Mouse (Mus musculus) neural tube, embryonic 11.5 days (tissue): Measurements from ENCODE around the gene Wdr13. TPM values are rescaled to one million over a fixed set of nuclear protein-coding genes. Genes with fewer than 3 reads are reported as not detected.
A peak's percentile ranks its signal among the peaks of the same experiment; 100 is the strongest.
"Not testable (repeated sequence)": the region's sequence is repeated elsewhere in the genome, so short reads cannot be mapped to it uniquely, and the experiment has no call there.

Experiments
- ATAC-seq: fragments of 200-750 bp; cut with Nextera tagmentation; 2 replicates; pipeline ENCODE4 v1.8.0; 2017; ENCODE audit warnings: moderate number of reproducible peaks, mild to moderate bottlenecking, moderate TSS enrichment, moderate library complexity; ENCODE audit not compliant: insufficient read depth, low FRiP score, low TSS enrichment
- DNase-seq: peaks from one replicate; pipeline ENCODE4 v3.0.0-alpha.2; 2015; ENCODE audit warnings: low spot score
- H3K27ac ChIP-seq: fragments of 300-500 bp; sonication (generic); 2 replicates; pipeline ENCODE4 v1.5.1; 2014; ENCODE audit warnings: low read depth, mild to moderate bottlenecking, low read length
- H3K27me3 ChIP-seq: fragments of 300-500 bp; sonication (generic); 2 replicates; pipeline ENCODE4 v1.6.1; 2014; ENCODE audit warnings: mild to moderate bottlenecking, low read length, mixed read lengths; ENCODE audit not compliant: control insufficient read depth, insufficient read depth
- H3K36me3 ChIP-seq: fragments of 300-500 bp; sonication (generic); 2 replicates; pipeline ENCODE4 v1.6.1; 2014; ENCODE audit warnings: mild to moderate bottlenecking, low read length, moderate library complexity, mixed read lengths; ENCODE audit not compliant: control insufficient read depth, insufficient read depth
- H3K4me1 ChIP-seq: fragments of 300-500 bp; sonication (generic); 2 replicates; pipeline ENCODE4 v1.6.1; 2014; ENCODE audit warnings: low read length, mixed read lengths; ENCODE audit not compliant: control insufficient read depth, insufficient read depth
- H3K4me2 ChIP-seq: fragments of 300-500 bp; sonication (generic); 2 replicates; pipeline ENCODE4 v1.6.1; 2014; ENCODE audit warnings: low read depth, mild to moderate bottlenecking, moderate library complexity
- H3K4me3 ChIP-seq: fragments of 300-500 bp; sonication (generic); 2 replicates; pipeline ENCODE4 v1.5.1; 2014; ENCODE audit warnings: low read depth, low read length
- H3K9ac ChIP-seq: fragments of 300-500 bp; sonication (generic); 2 replicates; pipeline ENCODE4 v1.6.1; 2014; ENCODE audit warnings: mild to moderate bottlenecking, low read length
- H3K9me3 ChIP-seq: fragments of 300-500 bp; sonication (generic); 2 replicates; pipeline ENCODE4 v1.6.1; 2016; ENCODE audit warnings: low read length; ENCODE audit not compliant: control insufficient read depth
- WGBS: fragments of 180-500 bp; shearing (Covaris S2); extraction: QIAGEN DNeasy Blood & Tissue Kit; methylation state at CpG from one replicate; pipeline ENCODE4 v1.1.7; 2014; 5-methylcytosine and 5-hydroxymethylcytosine counted together
- polyA plus RNA-seq: library from polyadenylated mRNA; unstranded; fragments of >200 nt; fragmentation: Nextera tagmentation; extraction: Ambion mirVana; gene quantifications from 2 replicates; pipeline ENCODE4 v1.2.1, GENCODE M21; 2014

Wdr13 gene
- polyA plus RNA-seq, 1 experiment from 2014 or later = 25.6 TPM

- DNase-seq = no peak
Observed at GRCm38 (mm10) chrX:8095546-8095945, 37.1 kb downstream of the Wdr13 start.

GRCm38 (mm10) chrX:8090954-8091347, 41.7 kb downstream of the Wdr13 start:
- not testable (repeated sequence) for H3K4me1 ChIP-seq, H3K36me3 ChIP-seq, H3K27me3 ChIP-seq, H3K4me2 ChIP-seq, H3K9ac ChIP-seq, H3K4me3 ChIP-seq, DNase-seq, H3K9me3 ChIP-seq, ATAC-seq, H3K27ac ChIP-seq
- 84% methylated on average over 4 of the region's 5 CpGs for WGBS

More at GRCm38 (mm10) chrX:8095546-8095945, 37.1 kb downstream of the Wdr13 start:
- H3K9ac ChIP-seq = no peak overlapping the region
- no peak overlapping the region for H3K27ac ChIP-seq
- H3K4me2 ChIP-seq = peak overlapping the region; percentile 31
- H3K27me3 ChIP-seq = no peaks in the 10 kb centered on the region
- 89% methylated on average over 10 of the region's 10 CpGs for WGBS
- H3K4me3 ChIP-seq = peak overlapping the region; percentile 19
- H3K9me3 ChIP-seq = no peaks in the 10 kb centered on the region
- no peak for ATAC-seq
- H3K36me3 ChIP-seq = no peaks in the 10 kb centered on the region
- no peaks in the 10 kb centered on the region for H3K4me1 ChIP-seq

- DNase-seq (no peak), ATAC-seq (no peak)
- no peak within 1 kb of the TSS for H3K4me2 ChIP-seq
- no peaks in the 10 kb centered on the region for H3K4me1 ChIP-seq
- H3K9ac ChIP-seq = no peak within 1 kb of the TSS
- WGBS = 89% methylated on average over 14 of the region's 14 CpGs
- no peaks in the 10 kb centered on the region for H3K27me3 ChIP-seq
- no peak within 1 kb of the TSS for H3K27ac ChIP-seq
- H3K36me3 ChIP-seq = no peaks in the 10 kb centered on the region
- no peak within 1 kb of the TSS for H3K4me3 ChIP-seq
- no peaks in the 10 kb centered on the region for H3K9me3 ChIP-seq
Observed at GRCm38 (mm10) chrX:8090346-8090953, 42.2 kb downstream of the Wdr13 start, which contains the start of gene Was. Gene Was, minus strand, starts transcription at chrX:8090498.

GRCm38 (mm10) chrX:8089746-8090145, 42.9 kb downstream of the Wdr13 start:
- Histone ChIP-seq H3K9me3 (no peaks in the 10 kb centered on the region), H3K4me1 (no peaks in the 10 kb centered on the region), H3K27me3 (no peaks in the 10 kb centered on the region), H3K4me2 (no peak overlapping the region), H3K4me3 (no peak overlapping the region), H3K36me3 (no peaks in the 10 kb centered on the region), H3K27ac (no peak overlapping the region), H3K9ac (no peak overlapping the region)
- 87% methylated on average over 3 of the region's 3 CpGs for WGBS
- DNase-seq (no peak), ATAC-seq (no peak)

GRCm38 (mm10) chrX:8085611-8086010, 47.1 kb downstream of the Wdr13 start:
- no peak overlapping the region for H3K9ac ChIP-seq
- DNase-seq (no peak), ATAC-seq (no peak)
- H3K4me1 ChIP-seq = no peaks in the 10 kb centered on the region
- H3K27me3 ChIP-seq = no peaks in the 10 kb centered on the region
- no peak overlapping the region for H3K4me3 ChIP-seq
- no peak overlapping the region for H3K4me2 ChIP-seq
- WGBS = 92% methylated on average over 7 of the region's 8 CpGs
- H3K27ac ChIP-seq = no peak overlapping the region
- no peaks in the 10 kb centered on the region for H3K36me3 ChIP-seq
- H3K9me3 ChIP-seq = no peaks in the 10 kb centered on the region

- Histone ChIP-seq H3K27ac (no peak overlapping the region), H3K9me3 (no peaks in the 10 kb centered on the region), H3K4me2 (no peak overlapping the region), H3K4me3 (no peak overlapping the region), H3K36me3 (no peaks in the 10 kb centered on the region), H3K4me1 (no peaks in the 10 kb centered on the region), H3K27me3 (no peaks in the 10 kb centered on the region), H3K9ac (no peak overlapping the region)
- no peak for DNase-seq
- ATAC-seq = no peak
- WGBS = 93% methylated on average over 6 of the region's 6 CpGs
Observed at GRCm38 (mm10) chrX:8084771-8085259, 47.9 kb downstream of the Wdr13 start.

GRCm38 (mm10) chrX:8075104-8075503, 57.6 kb downstream of the Wdr13 start:
- 23% methylated on average over 3 of the region's 3 CpGs for WGBS
- Histone ChIP-seq H3K9ac (peak overlapping the region; percentile 35; the same call in 1 of the 2 replicates), H3K9me3 (no peaks in the 10 kb centered on the region), H3K27ac (peak overlapping the region; percentile 39; the same call in 1 of the 2 replicates), H3K4me2 (peak overlapping the region; percentile 41), H3K36me3 (no peaks in the 10 kb centered on the region; the same call in 1 of the 2 replicates), H3K27me3 (no peaks in the 10 kb centered on the region), H3K4me3 (peak overlapping the region; percentile 30), H3K4me1 (no peaks in the 10 kb centered on the region)
- DNase-seq = no peak
- peak; percentile 27; the same call in 1 of the 2 replicates for ATAC-seq

- H3K36me3 ChIP-seq = no peaks in the 10 kb centered on the region; the same call in 1 of the 2 replicates
- peak; percentile 95 for ATAC-seq
- H3K27me3 ChIP-seq = no peaks in the 10 kb centered on the region
- peak; percentile 92 for DNase-seq
- H3K4me2 ChIP-seq = peak within 1 kb of the TSS; percentile 43
- 27% methylated on average over 37 of the region's 46 CpGs for WGBS
- peak within 1 kb of the TSS; percentile 63 for H3K9ac ChIP-seq
- no peaks in the 10 kb centered on the region for H3K9me3 ChIP-seq
- peak within 1 kb of the TSS; percentile 80 for H3K27ac ChIP-seq
- peak within 1 kb of the TSS; percentile 59 for H3K4me3 ChIP-seq
- no peaks in the 10 kb centered on the region for H3K4me1 ChIP-seq
Observed at GRCm38 (mm10) chrX:8074430-8075014, 58.2 kb downstream of the Wdr13 start, which contains the start of gene Suv39h1. Gene Suv39h1, minus strand, starts transcription at chrX:8074760.
